Mouse (Mus musculus): Measurements from ENCODE around the gene Gfi1. TPM values are rescaled to one million over a fixed set of nuclear protein-coding genes. Genes with fewer than 3 reads are reported as not detected.

The Gfi1 gene
- polyA plus RNA-seq, 1 experiment from 2014 or later: not detected

Other genes starting within 250 kb of the Gfi1 start
- gene Gm42669, start 218.4 kb downstream of the Gfi1 start, polyA plus RNA-seq (2014; fragmentation: Nextera tagmentation; extraction: Ambion mirVana): 0.84 and 0.94 TPM in 2 replicates
- gene 1700028K03Rik, start 191.3 kb downstream of the Gfi1 start, polyA plus RNA-seq (2014; fragmentation: Nextera tagmentation; extraction: Ambion mirVana): 0.06 and 0.16 TPM in 2 replicates
- gene Rpap2, start 128.7 kb downstream of the Gfi1 start, polyA plus RNA-seq (2014; fragmentation: Nextera tagmentation; extraction: Ambion mirVana): 17.4 and 18.5 TPM in 2 replicates
- gene Glmn, start 128.1 kb downstream of the Gfi1 start, polyA plus RNA-seq (2014; fragmentation: Nextera tagmentation; extraction: Ambion mirVana): 37.3 and 43.6 TPM in 2 replicates
- 0.64 and 0.95 TPM in 2 replicates for gene Ube2d2b, start 104.1 kb upstream of the Gfi1 start, polyA plus RNA-seq (2014; fragmentation: Nextera tagmentation; extraction: Ambion mirVana)
- 65.6 and 74.6 TPM in 2 replicates for gene Evi5, start 149.1 kb upstream of the Gfi1 start, polyA plus RNA-seq (2014; fragmentation: Nextera tagmentation; extraction: Ambion mirVana)
- 85.7 and 92.5 TPM in 2 replicates for gene Rpl5, start 174.5 kb upstream of the Gfi1 start, polyA plus RNA-seq (2014; fragmentation: Nextera tagmentation; extraction: Ambion mirVana)